Mouse (Mus musculus) bone marrow macrophage, adult 2 months (primary cell): ENCODE data around the gene Olfr1504. TPM values are rescaled to one million over a fixed set of nuclear protein-coding genes. Genes with fewer than 3 reads are reported as not detected.
"Not testable (repeated sequence)": the region's sequence is repeated elsewhere in the genome, so short reads cannot be mapped to it uniquely, and the experiment has no call there.

ENCODE experiments used
- H3K27ac ChIP-seq: 2 replicates; pipeline ENCODE4 v1.5.1; 2012; ENCODE audit warnings: low read depth, low read length; ENCODE audit not compliant: insufficient read depth
- H3K4me1 ChIP-seq: 2 replicates; pipeline ENCODE4 v1.6.1; 2012; ENCODE audit warnings: low read length; ENCODE audit not compliant: control insufficient read depth, insufficient read depth
- H3K4me3 ChIP-seq: 2 replicates; pipeline ENCODE4 v1.5.1; 2012; ENCODE audit warnings: mild to moderate bottlenecking, low read length, moderate library complexity; ENCODE audit not compliant: insufficient read depth
- CTCF ChIP-seq: IDR thresholded peaks from 2 replicates; pipeline ENCODE4 v1.5.1; 2012; ENCODE audit warnings: low read depth, mild to moderate bottlenecking, low read length, moderate library complexity
- POLR2A ChIP-seq: IDR thresholded peaks from 2 replicates; pipeline ENCODE4 v1.6.1; 2012; ENCODE audit warnings: mild to moderate bottlenecking, low read depth, low read length, borderline replicate concordance
- polyA plus RNA-seq: library from polyadenylated mRNA; stranded (reverse); fragments of >200 nt; gene quantifications from 2 replicates; pipeline ENCODE4 v1.2.4, GENCODE M21; 2012; ENCODE audit not compliant: missing spikeins, insufficient read depth, insufficient read length

Gene Olfr1504
- polyA plus RNA-seq: not detected in 2 replicates

GRCm38 (mm10) chr19:13897828-13898227, at the start of gene Olfr1504:
Olfr1504 (minus strand) TSS chr19:13897928.
- no peak within 1 kb of the TSS for H3K4me3 ChIP-seq
- no peaks in the 10 kb centered on the region for H3K4me1 ChIP-seq
- TF ChIP-seq CTCF (no peak), POLR2A (no peak)
- no peak within 1 kb of the TSS for H3K27ac ChIP-seq

- Histone ChIP-seq H3K4me1 (no peaks in the 10 kb centered on the region), H3K4me3 (no peak within 1 kb of the TSS), H3K27ac (no peak within 1 kb of the TSS)
- no peak for TF ChIP-seq POLR2A
- TF ChIP-seq CTCF: no peak
These were observed 15.5 kb upstream of the Olfr1504 start, which contains the start of gene Olfr1505 for GRCm38 (mm10) chr19:13913230-13913629. Olfr1505 (plus strand) TSS chr19:13913530.

- H3K27ac ChIP-seq: no peak within 1 kb of the TSS
- no peaks in the 10 kb centered on the region for H3K4me1 ChIP-seq
- TF ChIP-seq POLR2A: no peak
- TF ChIP-seq CTCF: no peak
- no peak within 1 kb of the TSS for H3K4me3 ChIP-seq
These were observed 36.2 kb downstream of the Olfr1504 start, which contains the start of gene Olfr1502 for GRCm38 (mm10) chr19:13861495-13861894. Olfr1502 (plus strand) TSS chr19:13861795.

- H3K4me1 ChIP-seq, H3K4me3 ChIP-seq, H3K27ac ChIP-seq: not testable (repeated sequence)
These were observed 47.1 kb downstream of the Olfr1504 start, which contains the start of gene Olfr1501 for GRCm38 (mm10) chr19:13850592-13850991. Olfr1501 (minus strand) TSS chr19:13850692.

Other genes with a start within 250 kb of the Olfr1504 start
- not detected in 2 replicates for gene Olfr1490, start 246.8 kb downstream of the Olfr1504 start, polyA plus RNA-seq
- not detected in 2 replicates for gene Olfr1491, start 200.7 kb downstream of the Olfr1504 start, polyA plus RNA-seq
- gene Olfr1493-ps1, start 174.7 kb downstream of the Olfr1504 start, polyA plus RNA-seq: not detected in 2 replicates
- gene Olfr1494, start 158.2 kb downstream of the Olfr1504 start, polyA plus RNA-seq: not detected in 2 replicates
- gene Olfr1495, start 133.3 kb downstream of the Olfr1504 start, polyA plus RNA-seq: not detected in 2 replicates
- gene Olfr1496, start 120.0 kb downstream of the Olfr1504 start, polyA plus RNA-seq: 0.37 TPM in 1 of 2 replicates, not detected in the other
- gene Olfr1497, start 99.7 kb downstream of the Olfr1504 start, polyA plus RNA-seq: not detected in 2 replicates
- not detected in 2 replicates for gene Olfr1499, start 78.5 kb downstream of the Olfr1504 start, polyA plus RNA-seq
- not detected in 2 replicates for gene Olfr1500, start 67.4 kb downstream of the Olfr1504 start, polyA plus RNA-seq
- gene Olfr1501, start 47.2 kb downstream of the Olfr1504 start, polyA plus RNA-seq: not detected in 2 replicates
- gene Olfr1502, start 36.1 kb downstream of the Olfr1504 start, polyA plus RNA-seq: not detected in 2 replicates
- not detected in 2 replicates for gene Olfr1505, start 15.6 kb upstream of the Olfr1504 start, polyA plus RNA-seq